ENCODE assay signal across 8 mouse cellular contexts in the genomic region with DNA sequence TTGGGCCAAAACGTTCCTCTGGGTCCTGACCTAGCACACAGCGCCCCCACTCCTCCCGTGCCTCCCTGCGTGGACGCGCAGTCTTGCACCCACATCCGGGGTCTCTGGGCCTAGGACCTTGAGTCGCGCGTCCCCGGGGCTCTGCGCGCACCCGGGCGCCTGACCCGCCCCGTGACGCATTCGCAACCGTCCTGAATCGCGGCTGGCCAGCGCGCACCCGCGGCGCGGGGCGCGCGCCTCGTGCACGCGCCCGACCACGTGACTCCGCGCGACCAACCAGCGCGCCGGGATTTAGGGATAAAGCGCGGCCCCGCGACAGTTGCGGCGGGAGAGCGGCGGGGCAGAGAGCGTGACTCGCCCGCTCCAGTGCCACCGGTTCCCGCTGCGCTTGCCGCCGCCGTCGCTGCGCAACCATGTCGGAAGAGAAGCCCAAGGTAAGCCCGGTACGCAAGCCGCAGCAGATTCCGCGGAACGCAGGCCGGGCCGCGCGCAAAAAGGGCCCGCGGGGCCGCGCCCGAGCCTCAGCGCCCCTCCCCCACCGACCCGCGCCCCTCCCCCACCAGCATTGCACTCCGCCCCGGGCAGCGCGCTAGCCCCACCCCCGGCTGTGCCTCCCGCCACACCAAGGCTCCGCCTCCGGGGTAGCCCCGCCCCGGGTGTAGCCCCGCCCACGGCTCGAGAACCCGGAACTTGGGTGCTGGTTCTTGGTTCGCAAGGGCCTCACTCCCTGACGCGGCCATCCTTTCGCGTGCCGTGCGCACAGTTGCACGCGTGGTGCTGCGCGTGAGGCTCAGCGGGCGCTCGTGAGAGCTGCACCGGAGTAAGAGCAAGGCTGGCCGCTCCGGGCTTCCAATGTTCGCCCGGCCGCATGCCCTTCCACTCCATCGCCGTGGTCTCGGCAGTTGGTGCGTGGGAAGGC. TPM values are rescaled to one million over a fixed set of nuclear protein-coding genes. Genes with fewer than 3 reads are reported as not detected.
DNase-seq lines count a peak whose midpoint lies in the region; ATAC-seq and TF ChIP-seq lines count a peak whose summit lies in the region.

A gene (plus strand): TSS at position 190 of the 919 bp plus-strand sequence.
A gene (plus strand): TSS at position 290 of the 919 bp plus-strand sequence.

- intact Hi-C loops in gastrocnemius, adult 2 months (cut with DNase I) = no loop called here
- intact Hi-C loops in left cerebral cortex, adult 2 months (cut with DNase I) = loop anchor here (1.0 kb wide), 1 partner anchor 15 kb away; no protein-coding TSS in a partner anchor

- H3K9ac ChIP-seq in hindbrain, postnatal 0 days (replicated peaks; ENCODE audit: low read length) = peak within 1 kb of the TSS; percentile 86

- TF ChIP-seq CTCF in gastrocnemius, adult 2 months (IDR thresholded peaks at IDR 0.05) = no peak; the same call in 1 of the 2 replicates
- TF ChIP-seq CTCF in hindbrain, postnatal 0 days (IDR thresholded peaks at IDR 0.05; ENCODE audit: low read depth) = 0 out of 2 replicates have a peak, but pooled peaks have one; percentile 3
- no peak for TF ChIP-seq CTCF in left cerebral cortex, adult 2 months (IDR thresholded peaks at IDR 0.05)

- peak; percentile 96 for DNase-seq in ZHBTc4 (ENCODE audit: low read depth, low spot score)
- peak; percentile 98 for DNase-seq in gastrocnemius, adult 2 months
- DNase-seq in hindbrain, postnatal 0 days (ENCODE audit: low spot score) = peak; percentile 94
- peak; percentile 92 to 94 for DNase-seq in left cerebral cortex, adult 2 months (ENCODE audit: extremely low spot score in 1 of 2, low spot score in 2 of 2)
- DNase-seq in retina, postnatal 7 days (ENCODE audit: low read depth, low spot score) = peak; percentile 85
- peak; percentile 98 to 100 for DNase-seq in urinary bladder, adult 18-20 months (ENCODE audit: low spot score in 2 of 2)

- H3K27ac ChIP-seq in gastrocnemius, adult 2 months = peak within 1 kb of the TSS; percentile 99
- H3K27ac ChIP-seq in hindbrain, postnatal 0 days = peak within 1 kb of the TSS; percentile 98
- H3K27ac ChIP-seq in left cerebral cortex, adult 2 months = peak within 1 kb of the TSS; percentile 96
- H3K27ac ChIP-seq in macrophage = peak within 1 kb of the TSS; percentile 76

- H3K4me1 ChIP-seq in hindbrain, postnatal 0 days (ENCODE audit: insufficient read depth, low read length) = peaks cover 13% of the 10 kb centered on the region; the same call in 1 of the 2 replicates

- H3K9me3 ChIP-seq in hindbrain, postnatal 0 days (ENCODE audit: low read length) = 0 out of 2 replicates have a peak, but pooled peaks cover 2% of the 10 kb centered on the region

- H3K36me3 ChIP-seq in hindbrain, postnatal 0 days (ENCODE audit: insufficient read depth, low read length) = peaks cover 7% of the 10 kb centered on the region; the same call in 1 of the 2 replicates
- peaks cover 14% of the 10 kb centered on the region for H3K36me3 ChIP-seq in macrophage (ENCODE audit: inconsistent target)

- under 1% methylated on average over 95 of the region's 119 CpGs for WGBS in hindbrain, postnatal 0 days
- WGBS in macrophage (ENCODE audit: missing documents) = 1% methylated on average over 102 of the region's 119 CpGs

- H3K79me2 ChIP-seq in macrophage (ENCODE audit: inconsistent target) = peaks cover 46% of the 10 kb centered on the region

- H3K4me3 ChIP-seq in gastrocnemius, adult 2 months = peak within 1 kb of the TSS; percentile 79
- peak within 1 kb of the TSS; percentile 54 for H3K4me3 ChIP-seq in hindbrain, postnatal 0 days (ENCODE audit: low read length)
- peak within 1 kb of the TSS; percentile 94 for H3K4me3 ChIP-seq in left cerebral cortex, adult 2 months
- peak within 1 kb of the TSS; percentile 70 for H3K4me3 ChIP-seq in macrophage (ENCODE audit: inconsistent target)

- peak; percentile 82 for ATAC-seq in common myeloid progenitor, adult 5-6 weeks (replicated peaks; ENCODE audit: low read depth, poor library complexity, severe bottlenecking)
- ATAC-seq in hindbrain, postnatal 0 days = peak; percentile 89

- H3K27me3 ChIP-seq in hindbrain, postnatal 0 days (ENCODE audit: insufficient read depth, low read length) = no peaks in the 10 kb centered on the region

- H3K4me2 ChIP-seq in hindbrain, postnatal 0 days (ENCODE audit: low read depth, low read length) = peak within 1 kb of the TSS; percentile 93

RNA-seq across cellular contexts. Expression of the first gene that starts in this region (rescaled TPM):
- 147 and 170 TPM in 2 replicates for total RNA-seq in common myeloid progenitor, adult 5-6 weeks (2017)
- 10 to 100 TPM; 43.5 to 44.5 TPM for total RNA-seq in gastrocnemius, adult 2 months (2021)
- total RNA-seq in hindbrain, postnatal 0 days (2014; rRNA removed) = 217 and 218 TPM in 2 replicates
- polyA plus RNA-seq in hindbrain, postnatal 0 days (2015; fragmentation: Nextera tagmentation; extraction: Ambion mirVana) = 330 and 348 TPM in 2 replicates
- 100 to 1,000 TPM; 142 to 156 TPM for total RNA-seq in left cerebral cortex, adult 2 months (2021)
- 10 to 100 TPM; 15.5 to 97.1 (median 46.4) TPM for total RNA-seq in macrophage (2018; cell fraction: chromatin; rRNA removed)
- 100 to 1,000 TPM in 20 of 26 experiments, 10 to 100 TPM in 6; 75.8 to 152 (median 114) TPM for total RNA-seq in macrophage (2018; cell fraction: cytosol; rRNA removed)
- 10 to 100 TPM; 22.7 to 95.5 (median 55.7) TPM for total RNA-seq in macrophage (2018; cell fraction: nucleus; rRNA removed)
- 105 to 245 TPM (median 141 TPM) in 3 replicates for polyA plus RNA-seq in macrophage (2018)

RNA-seq across cellular contexts. Expression of the second gene that starts in this region (rescaled TPM):
- not detected in 2 replicates for total RNA-seq in common myeloid progenitor, adult 5-6 weeks (2017)
- 1 to 10 TPM; 8.4 to 8.6 TPM for total RNA-seq in gastrocnemius, adult 2 months (2021)
- 4.0 TPM in 1 of 2 replicates, not detected in the other for total RNA-seq in hindbrain, postnatal 0 days (2014; rRNA removed)
- 11.1 and 12.8 TPM in 2 replicates for polyA plus RNA-seq in hindbrain, postnatal 0 days (2015; fragmentation: Nextera tagmentation; extraction: Ambion mirVana)
- total RNA-seq in left cerebral cortex, adult 2 months (2021) = 1 to 10 TPM; 2.0 to 5.3 TPM
- 1 to 10 TPM in 4 of 26 experiments, not detected in 22; 1.9 to 4.9 (median 3.6) TPM for total RNA-seq in macrophage (2018; cell fraction: chromatin; rRNA removed)
- total RNA-seq in macrophage (2018; cell fraction: cytosol; rRNA removed) = 1 to 10 TPM in 18 of 26 experiments, under 1 TPM in 7, not detected in 1; 0.52 to 5.6 (median 1.6) TPM
- 1 to 10 TPM in 1 of 26 experiments, not detected in 25; 1.9 TPM for total RNA-seq in macrophage (2018; cell fraction: nucleus; rRNA removed)
- 3.3 TPM in 1 of 3 replicates, not detected in the others for polyA plus RNA-seq in macrophage (2018)

Comparison
In these comparisons a context has a peak if more than half of its experiments do, and no peak if none do; other contexts are left out.
1. Peak in every context shown above with its lines: DNase-seq, ATAC-seq, H3K4me3 ChIP-seq and H3K27ac ChIP-seq.